Mouse (Mus musculus) embryonic facial prominence, embryonic 15.5 days (tissue): Measurements from ENCODE around the gene Togaram1. TPM values are rescaled to one million over a fixed set of nuclear protein-coding genes. Genes with fewer than 3 reads are reported as not detected.

Experiments
- ATAC-seq: fragments of 200-750 bp; cut with Nextera tagmentation; 2 replicates; pipeline ENCODE4 v1.8.0; 2017; ENCODE audit warnings: low read depth, moderate TSS enrichment; ENCODE audit not compliant: insufficient number of reproducible peaks, low FRiP score, low TSS enrichment
- H3K27ac ChIP-seq: fragments of 300-500 bp; sonication (generic); replicated peaks from 2 replicates; pipeline ENCODE4 v1.5.1; 2015; ENCODE audit warnings: mild to moderate bottlenecking, inconsistent platforms
- H3K27me3 ChIP-seq: fragments of 300-500 bp; sonication (generic); 2 replicates; pipeline ENCODE4 v1.6.1; 2015; ENCODE audit warnings: inconsistent platforms
- H3K36me3 ChIP-seq: fragments of 300-500 bp; sonication (generic); 2 replicates; pipeline ENCODE4 v1.6.1; 2015; ENCODE audit warnings: mild to moderate bottlenecking, inconsistent platforms
- H3K4me1 ChIP-seq: fragments of 300-500 bp; sonication (generic); 2 replicates; pipeline ENCODE4 v1.6.1; 2015; ENCODE audit warnings: inconsistent platforms
- H3K4me2 ChIP-seq: fragments of 300-500 bp; sonication (generic); replicated peaks from 2 replicates; pipeline ENCODE4 v1.6.1; 2015; ENCODE audit warnings: mild to moderate bottlenecking, inconsistent platforms
- H3K4me3 ChIP-seq: fragments of 300-500 bp; sonication (generic); replicated peaks from 2 replicates; pipeline ENCODE4 v1.5.1; 2015; ENCODE audit warnings: mild to moderate bottlenecking, inconsistent platforms
- H3K9ac ChIP-seq: fragments of 300-500 bp; sonication (generic); 2 replicates; pipeline ENCODE4 v1.6.1; 2015; ENCODE audit warnings: inconsistent platforms
- H3K9me3 ChIP-seq: fragments of 300-500 bp; sonication (generic); replicated peaks from 2 replicates; pipeline ENCODE4 v1.6.1; 2016; ENCODE audit warnings: inconsistent platforms
- WGBS: fragments of 180-500 bp; shearing (Covaris S2); methylation state at CpG from one replicate; pipeline ENCODE4 v1.1.7; 2015; 5-methylcytosine and 5-hydroxymethylcytosine counted together
- polyA plus RNA-seq: library from polyadenylated mRNA; unstranded; fragments of >200 nt; fragmentation: Nextera tagmentation; extraction: Ambion mirVana; gene quantifications from 2 replicates; pipeline ENCODE4 v1.2.1, GENCODE M21; 2015

Gene Togaram1
- 26.6 and 28.7 TPM in 2 replicates for polyA plus RNA-seq

DNA sequence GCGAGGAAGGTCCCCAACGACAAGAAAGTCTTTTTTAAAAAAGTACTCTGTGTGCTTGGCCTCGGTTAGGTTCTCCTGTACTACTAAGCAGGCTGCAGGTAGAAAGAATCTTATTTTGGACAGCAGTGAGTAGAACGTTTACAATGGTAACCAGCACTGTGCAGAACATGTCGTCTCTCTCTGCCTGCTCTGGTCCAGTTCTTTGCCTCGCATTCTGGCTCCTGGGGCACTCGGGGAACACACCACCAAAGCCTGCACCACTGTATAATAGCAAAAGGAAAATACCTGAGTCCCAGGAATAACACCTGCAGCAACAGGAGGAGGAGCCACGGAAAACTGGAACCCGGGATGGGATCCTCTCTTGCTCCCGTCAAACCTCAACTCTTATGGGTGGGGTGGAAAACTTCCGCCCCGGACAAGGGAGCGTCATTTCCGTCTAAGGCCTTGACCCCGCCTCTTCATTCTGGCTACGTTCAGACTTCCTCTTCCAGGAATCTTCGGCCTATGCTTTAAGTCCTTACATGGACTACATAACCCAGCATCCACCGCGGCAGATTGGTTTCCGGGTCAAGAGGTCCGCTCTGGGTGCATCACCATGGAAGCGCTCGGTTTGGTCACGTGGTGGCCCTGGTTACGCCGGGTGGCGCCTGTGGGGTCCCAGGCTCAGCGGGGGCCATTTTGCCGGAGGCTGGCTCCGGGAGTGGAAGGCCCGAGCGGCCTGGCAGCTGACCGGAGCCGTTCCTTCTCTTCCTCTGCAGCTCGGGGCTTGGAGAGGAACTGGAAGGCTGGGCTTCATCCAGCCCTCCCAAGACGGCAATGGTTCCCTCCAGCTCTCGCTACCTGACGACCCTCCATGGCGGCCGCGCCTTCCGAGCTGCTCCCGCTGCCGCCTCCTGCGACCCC, at the start of gene Togaram1, which contains the start of gene Klhl28:
TSS of gene Togaram1 (plus strand) at position 681 of the 903 bp plus-strand sequence.
TSS of gene Klhl28 (minus strand) at position 411 of the 903 bp plus-strand sequence.
- H3K4me3 ChIP-seq = peak within 1 kb of the TSS; percentile 96
- H3K27ac ChIP-seq = peak within 1 kb of the TSS; percentile 93
- H3K9me3 ChIP-seq = no peaks in the 10 kb centered on the region
- H3K27me3 ChIP-seq = no peaks in the 10 kb centered on the region
- H3K4me2 ChIP-seq = peak within 1 kb of the TSS; percentile 84
- H3K4me1 ChIP-seq = peaks cover 20% of the 10 kb centered on the region
- peak within 1 kb of the TSS; percentile 80 for H3K9ac ChIP-seq
- peak; percentile 100 for ATAC-seq
- under 1% methylated on average over 45 of the region's 45 CpGs for WGBS
- no peaks in the 10 kb centered on the region for H3K36me3 ChIP-seq

DNA sequence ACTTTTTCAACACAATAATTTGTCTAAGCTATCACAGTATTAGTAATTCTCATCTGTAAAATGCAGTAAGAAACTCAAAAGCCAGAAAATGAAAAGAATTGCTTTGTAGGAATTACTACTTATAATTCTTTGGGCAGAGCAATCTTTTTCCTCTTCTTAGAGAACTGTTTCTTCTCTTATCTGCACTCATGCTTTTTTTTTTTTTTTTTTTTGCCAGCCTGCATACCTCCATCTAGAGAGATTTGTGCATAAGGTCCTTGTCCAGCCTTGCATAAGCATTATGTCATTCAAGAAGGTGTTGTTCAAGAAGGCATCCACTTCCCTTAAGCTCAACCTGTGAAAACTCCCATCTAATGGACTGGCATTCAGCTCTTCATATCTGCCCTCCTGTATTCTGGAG, 48.9 kb upstream of the Togaram1 start:
- Histone ChIP-seq H3K4me2 (no peak overlapping the region), H3K27ac (no peak overlapping the region), H3K4me1 (no peaks in the 10 kb centered on the region), H3K4me3 (no peak overlapping the region), H3K27me3 (0 out of 2 replicates have a peak, but pooled peaks cover 3% of the 10 kb centered on the region), H3K9ac (no peak overlapping the region), H3K9me3 (no peaks in the 10 kb centered on the region), H3K36me3 (0 out of 2 replicates have a peak, but pooled peaks cover 3% of the 10 kb centered on the region)
- ATAC-seq = no peak

DNA sequence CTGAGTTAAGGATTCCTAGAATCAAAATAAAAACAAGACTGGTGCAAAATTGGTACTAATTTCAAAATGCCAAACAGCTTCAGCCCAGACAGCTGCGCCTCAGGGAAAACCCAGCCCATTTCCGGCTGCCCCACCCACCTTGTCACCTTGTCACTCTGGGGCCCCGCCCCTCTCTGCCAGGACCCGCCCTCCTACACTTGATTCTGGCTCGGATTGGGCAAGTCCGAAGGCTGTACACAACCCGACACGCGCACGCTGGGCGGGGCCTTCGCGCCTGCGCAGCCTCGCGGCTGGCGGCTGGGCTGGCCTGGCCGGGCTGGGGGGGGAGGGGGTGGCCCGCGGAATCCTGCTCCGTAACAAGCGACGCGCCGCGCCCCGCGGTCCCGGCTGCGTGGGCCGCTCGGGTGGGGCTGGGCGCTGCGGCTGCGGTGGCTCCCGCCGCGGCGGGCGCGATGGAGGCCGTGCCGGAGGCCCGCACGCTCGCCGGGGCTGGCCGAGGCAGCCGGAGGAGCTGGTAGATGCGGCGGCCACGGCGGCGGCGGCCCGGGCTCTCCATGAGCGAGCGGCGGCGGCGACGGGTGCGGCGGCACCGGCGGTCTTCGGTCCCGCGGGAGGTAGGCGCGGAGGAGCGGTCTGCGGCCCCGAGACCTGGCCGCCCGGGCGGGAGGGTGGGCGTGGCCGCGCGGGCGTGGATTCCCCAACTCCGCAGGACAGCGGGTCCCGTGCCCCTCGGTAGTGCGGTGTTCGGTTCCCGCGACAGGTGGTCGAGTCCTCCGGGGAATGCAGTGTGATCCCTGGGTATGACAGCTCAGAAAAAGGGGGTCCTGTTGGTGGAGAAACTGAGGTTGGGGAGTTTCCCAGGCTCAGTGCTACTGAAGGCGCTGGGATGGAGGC, 47.8 kb upstream of the Togaram1 start, which contains the start of gene Gm527:
TSS of gene Gm527 (plus strand) at position 329 of the 894 bp plus-strand sequence.
- Histone ChIP-seq H3K36me3 (0 out of 2 replicates have a peak, but pooled peaks cover 3% of the 10 kb centered on the region), H3K9ac (peak within 1 kb of the TSS; percentile 69), H3K4me2 (peak within 1 kb of the TSS; percentile 86), H3K4me1 (no peaks in the 10 kb centered on the region), H3K4me3 (peak within 1 kb of the TSS; percentile 87), H3K27ac (peak within 1 kb of the TSS; percentile 77; the same call in 1 of the 2 replicates), H3K27me3 (0 out of 2 replicates have a peak, but pooled peaks cover 3% of the 10 kb centered on the region), H3K9me3 (no peaks in the 10 kb centered on the region)
- under 1% methylated on average over 76 of the region's 93 CpGs for WGBS
- peak; percentile 100 for ATAC-seq

DNA sequence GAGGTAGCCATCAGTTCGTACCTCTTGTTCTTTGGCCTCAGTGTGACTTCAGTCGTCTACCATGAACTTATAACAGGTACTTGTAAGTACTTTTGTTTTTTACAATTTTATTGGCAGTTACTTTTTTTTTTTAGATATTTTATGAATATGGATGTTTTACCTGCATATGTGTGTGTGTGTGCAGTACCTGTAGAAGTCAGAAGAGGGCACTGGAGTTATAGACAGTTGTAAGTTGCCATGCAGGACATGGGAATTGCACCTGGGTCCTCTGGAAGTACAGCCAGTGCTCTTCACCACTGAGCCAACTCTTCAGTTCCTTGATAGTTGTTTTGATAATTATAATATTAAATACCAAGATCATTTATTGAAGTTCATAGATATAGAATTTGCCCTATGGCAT, 28.1 kb upstream of the Togaram1 start:
- WGBS = 88% methylated on average over 2 of the region's 2 CpGs
- H3K27me3 ChIP-seq = no peaks in the 10 kb centered on the region
- no peak overlapping the region for H3K4me3 ChIP-seq
- no peak overlapping the region for H3K27ac ChIP-seq
- no peaks in the 10 kb centered on the region for H3K36me3 ChIP-seq
- no peaks in the 10 kb centered on the region for H3K4me1 ChIP-seq
- no peak for ATAC-seq
- H3K9ac ChIP-seq = no peak overlapping the region
- no peaks in the 10 kb centered on the region for H3K9me3 ChIP-seq
- H3K4me2 ChIP-seq = no peak overlapping the region

DNA sequence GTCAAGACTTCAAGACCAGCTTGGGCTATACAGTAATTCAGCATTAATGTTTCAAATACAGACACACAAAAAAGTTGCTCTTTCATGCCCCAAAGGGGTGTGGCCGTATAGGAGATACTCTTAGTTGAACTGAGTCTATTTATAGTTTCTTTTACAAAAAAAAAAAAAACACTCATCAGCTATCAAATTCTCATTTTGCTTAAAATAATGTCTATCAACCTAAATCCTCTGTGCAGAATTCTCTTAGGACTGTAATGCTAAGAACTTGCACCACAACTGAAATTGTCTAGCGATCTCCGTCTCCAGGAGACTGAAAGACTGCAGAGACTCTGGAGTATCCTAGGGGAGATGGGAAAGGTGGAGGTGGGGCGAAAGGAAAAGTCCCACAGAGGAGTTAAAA, 1.0 kb upstream of the Togaram1 start:
- H3K4me2 ChIP-seq = peak overlapping the region; percentile 82
- H3K36me3 ChIP-seq = no peaks in the 10 kb centered on the region
- peak overlapping the region; percentile 43 for H3K9ac ChIP-seq
- peak overlapping the region; percentile 96 for H3K4me3 ChIP-seq
- 16% methylated on average over 4 of the region's 4 CpGs for WGBS
- peaks cover 20% of the 10 kb centered on the region for H3K4me1 ChIP-seq
- no peaks in the 10 kb centered on the region for H3K9me3 ChIP-seq
- no peak for ATAC-seq
- H3K27ac ChIP-seq = peak overlapping the region; percentile 82
- H3K27me3 ChIP-seq = no peaks in the 10 kb centered on the region

DNA sequence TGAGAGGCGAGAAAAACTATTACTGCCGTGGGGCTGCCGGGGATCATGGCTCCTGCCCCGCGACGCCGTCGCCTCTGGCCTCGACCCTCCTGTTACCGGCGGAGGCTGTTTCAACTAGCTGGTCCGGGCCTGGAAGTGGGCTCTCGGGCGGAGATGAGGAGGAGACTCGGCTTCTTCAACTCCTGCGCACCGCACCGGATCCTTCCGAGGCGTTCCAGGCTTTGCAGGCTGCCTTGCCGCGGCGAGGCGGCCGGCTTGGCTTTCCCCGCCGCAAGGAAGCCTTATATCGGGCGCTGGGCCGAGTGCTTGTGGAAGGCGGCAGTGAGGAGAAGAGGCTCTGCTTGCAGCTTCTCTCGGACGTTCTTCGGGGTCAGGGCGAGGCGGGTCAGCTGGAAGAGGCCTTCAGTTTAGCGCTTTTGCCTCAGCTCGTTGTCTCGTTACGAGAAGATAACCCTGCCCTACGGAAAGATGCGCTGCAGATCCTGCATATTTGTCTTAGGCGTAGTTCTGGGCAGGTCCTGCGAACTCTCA, 562 bp downstream of the Togaram1 start:
- Histone ChIP-seq H3K36me3 (no peaks in the 10 kb centered on the region), H3K27ac (peak overlapping the region; percentile 93), H3K9me3 (no peaks in the 10 kb centered on the region), H3K4me2 (peak overlapping the region; percentile 84), H3K27me3 (no peaks in the 10 kb centered on the region), H3K4me3 (peak overlapping the region; percentile 96), H3K9ac (peak overlapping the region; percentile 80), H3K4me1 (peaks cover 28% of the 10 kb centered on the region)
- ATAC-seq = peak; percentile 16; the same call in 1 of the 2 replicates
- WGBS = under 1% methylated on average over 44 of the region's 44 CpGs

DNA sequence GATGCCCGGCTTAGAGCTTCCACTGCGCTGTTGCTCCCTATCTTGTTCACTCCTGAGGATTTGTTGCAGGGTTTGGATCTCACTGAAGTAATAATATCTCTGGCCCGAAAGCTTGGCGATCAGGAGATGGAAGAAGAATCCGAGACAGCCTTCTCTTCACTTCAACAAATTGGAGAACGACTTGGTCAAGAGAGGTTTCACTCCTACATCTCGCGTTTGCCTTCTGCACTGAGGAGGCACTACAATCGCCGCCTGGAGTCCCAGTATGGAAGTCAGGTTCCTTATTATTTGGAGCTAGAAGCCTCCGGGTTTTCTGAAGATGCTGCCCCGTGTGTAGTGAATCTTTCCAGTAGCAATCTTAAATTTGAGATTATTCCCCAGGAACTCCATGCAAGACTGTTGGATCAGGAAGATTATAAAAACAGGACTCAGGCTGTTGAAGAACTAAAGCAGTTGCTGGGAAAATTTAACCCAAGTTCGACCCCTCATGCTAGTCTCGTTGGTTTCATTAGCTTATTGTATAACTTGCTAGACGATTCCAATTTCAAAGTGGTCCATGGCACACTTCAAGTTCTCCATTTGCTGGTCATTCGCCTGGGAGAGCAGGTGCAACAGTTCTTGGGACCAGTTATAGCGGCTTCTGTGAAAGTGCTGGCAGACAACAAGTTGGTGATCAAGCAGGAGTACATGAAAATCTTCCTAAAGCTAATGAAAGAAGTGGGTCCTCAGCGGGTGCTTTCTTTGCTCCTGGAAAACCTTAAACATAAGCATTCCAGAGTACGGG, 1.2 kb downstream of the Togaram1 start:
- no peaks in the 10 kb centered on the region for H3K36me3 ChIP-seq
- peak overlapping the region; percentile 96 for H3K4me3 ChIP-seq
- H3K4me1 ChIP-seq = peaks cover 29% of the 10 kb centered on the region
- H3K9ac ChIP-seq = peak overlapping the region; percentile 80
- peak overlapping the region; percentile 84 for H3K4me2 ChIP-seq
- WGBS = 2% methylated on average over 19 of the region's 19 CpGs
- ATAC-seq = no peak
- H3K9me3 ChIP-seq = no peaks in the 10 kb centered on the region
- peak overlapping the region; percentile 93 for H3K27ac ChIP-seq
- no peaks in the 10 kb centered on the region for H3K27me3 ChIP-seq

DNA sequence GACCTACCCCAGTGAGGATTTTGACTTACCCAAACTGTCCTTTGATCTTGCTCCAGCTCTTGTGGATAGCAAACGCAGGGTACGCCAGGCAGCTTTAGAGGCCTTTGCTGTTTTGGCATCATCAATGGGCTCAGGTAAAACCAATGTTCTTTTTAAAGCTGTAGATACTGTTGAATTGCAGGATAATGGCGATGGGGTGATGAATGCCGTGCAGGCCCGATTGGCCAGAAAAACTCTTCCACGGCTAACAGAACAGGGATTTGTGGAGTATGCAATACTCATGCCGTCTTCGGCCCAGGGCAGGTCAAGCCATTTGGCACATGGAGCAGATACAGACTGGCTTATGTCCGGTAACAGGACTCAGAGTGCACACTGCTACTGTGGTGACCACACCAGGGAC, 1.9 kb downstream of the Togaram1 start:
- Histone ChIP-seq H3K4me1 (peaks cover 29% of the 10 kb centered on the region), H3K9me3 (no peaks in the 10 kb centered on the region), H3K4me3 (peak overlapping the region; percentile 96), H3K27me3 (no peaks in the 10 kb centered on the region), H3K27ac (no peak overlapping the region), H3K36me3 (no peaks in the 10 kb centered on the region), H3K9ac (peak overlapping the region; percentile 80), H3K4me2 (peak overlapping the region; percentile 84)
- WGBS = under 1% methylated on average over 9 of the region's 9 CpGs
- ATAC-seq = no peak

DNA sequence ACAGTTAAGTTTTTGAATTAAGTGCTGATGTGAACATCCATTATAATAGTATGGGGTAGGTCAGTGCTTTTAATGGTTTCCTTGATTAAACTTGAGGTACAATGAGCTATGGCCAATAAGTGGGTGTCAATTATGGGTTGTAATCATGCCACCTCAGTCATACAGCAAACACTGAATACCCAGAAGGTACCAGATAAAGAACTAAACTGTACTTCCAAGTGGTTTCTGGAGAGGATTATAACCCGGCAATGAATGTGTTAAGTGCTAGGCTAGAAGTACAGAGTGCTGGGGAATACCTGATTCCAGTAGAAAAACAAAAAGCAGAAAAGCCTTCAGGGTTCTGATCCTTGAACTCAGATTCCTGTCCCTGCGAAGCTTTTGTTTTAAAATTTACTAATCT, 2.5 kb downstream of the Togaram1 start:
- ATAC-seq = no peak
- Histone ChIP-seq H3K9me3 (no peaks in the 10 kb centered on the region), H3K4me3 (peak overlapping the region; percentile 96), H3K27me3 (no peaks in the 10 kb centered on the region), H3K27ac (no peak overlapping the region), H3K36me3 (no peaks in the 10 kb centered on the region), H3K9ac (peak overlapping the region; percentile 80; the same call in 1 of the 2 replicates), H3K4me2 (peak overlapping the region; percentile 84), H3K4me1 (peaks cover 29% of the 10 kb centered on the region)
- 0% methylated on average over 2 of the region's 2 CpGs for WGBS

DNA sequence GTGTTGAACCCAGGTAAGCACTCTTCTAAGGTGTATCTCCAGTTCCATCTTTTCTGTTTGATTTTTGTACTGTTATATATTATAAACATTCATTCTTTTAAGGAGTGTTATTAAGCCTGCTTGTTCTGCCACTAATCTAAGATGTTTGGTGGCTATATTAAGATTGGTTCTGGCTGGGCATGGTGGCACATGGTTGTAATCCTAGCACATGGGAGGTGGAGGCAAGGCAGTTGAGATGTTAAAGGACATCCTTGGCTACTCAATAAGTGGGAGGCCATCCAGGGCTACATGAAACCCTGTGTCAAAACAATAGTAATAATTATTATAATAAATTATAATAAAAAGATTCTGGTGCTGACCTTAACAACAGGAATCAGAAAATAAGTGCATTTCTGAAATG, 5.8 kb downstream of the Togaram1 start:
- Histone ChIP-seq H3K9me3 (no peaks in the 10 kb centered on the region), H3K27ac (no peak overlapping the region), H3K9ac (no peak overlapping the region), H3K27me3 (no peaks in the 10 kb centered on the region), H3K36me3 (no peaks in the 10 kb centered on the region), H3K4me3 (no peak overlapping the region), H3K4me1 (peaks cover 23% of the 10 kb centered on the region), H3K4me2 (no peak overlapping the region)
- ATAC-seq = no peak
